Mouse (Mus musculus) midbrain, embryonic 13.5 days (tissue): Measurements from ENCODE around the gene Pdlim1. TPM values are rescaled to one million over a fixed set of nuclear protein-coding genes. Genes with fewer than 3 reads are reported as not detected.

Experiments
- ATAC-seq: fragments of 200-750 bp; cut with Nextera tagmentation; 2 replicates; pipeline ENCODE4 v1.8.0; 2017; ENCODE audit warnings: mild to moderate bottlenecking, moderate TSS enrichment, moderate library complexity
- H3K27ac ChIP-seq: fragments of 300-500 bp; sonication (generic); 2 replicates; pipeline ENCODE4 v1.5.1; 2015; ENCODE audit warnings: inconsistent platforms, mild to moderate bottlenecking, moderate library complexity
- H3K27me3 ChIP-seq: fragments of 300-500 bp; sonication (generic); 2 replicates; pipeline ENCODE4 v1.6.1; 2015; ENCODE audit warnings: mild to moderate bottlenecking, inconsistent platforms
- H3K36me3 ChIP-seq: fragments of 300-500 bp; sonication (generic); 2 replicates; pipeline ENCODE4 v1.6.1; 2015; ENCODE audit warnings: mild to moderate bottlenecking, inconsistent platforms
- H3K4me1 ChIP-seq: fragments of 300-500 bp; sonication (generic); replicated peaks from 2 replicates; pipeline ENCODE4 v1.6.1; 2015; ENCODE audit warnings: inconsistent platforms
- H3K4me2 ChIP-seq: fragments of 300-500 bp; sonication (generic); replicated peaks from 2 replicates; pipeline ENCODE4 v1.6.1; 2015; ENCODE audit warnings: moderate library complexity, mild to moderate bottlenecking, inconsistent platforms
- H3K4me3 ChIP-seq: fragments of 300-500 bp; sonication (generic); replicated peaks from 2 replicates; pipeline ENCODE4 v1.5.1; 2015; ENCODE audit warnings: mild to moderate bottlenecking, inconsistent platforms
- H3K9ac ChIP-seq: fragments of 300-500 bp; sonication (generic); replicated peaks from 2 replicates; pipeline ENCODE4 v1.6.1; 2015; ENCODE audit warnings: mild to moderate bottlenecking, inconsistent platforms
- H3K9me3 ChIP-seq: fragments of 300-500 bp; sonication (generic); 2 replicates; pipeline ENCODE4 v1.6.1; 2016; ENCODE audit warnings: mild to moderate bottlenecking, inconsistent platforms
- WGBS: fragments of 180-500 bp; shearing (Covaris S2); methylation state at CpG from one replicate; pipeline ENCODE4 v1.1.7; 2015; 5-methylcytosine and 5-hydroxymethylcytosine counted together
- polyA plus RNA-seq: library from polyadenylated mRNA; unstranded; fragments of >200 nt; fragmentation: Nextera tagmentation; extraction: Ambion mirVana; gene quantifications from 2 replicates; pipeline ENCODE4 v1.2.1, GENCODE M21; 2015

Gene Pdlim1
- polyA plus RNA-seq, 1 experiment from 2014 or later: 17.7 TPM

DNA sequence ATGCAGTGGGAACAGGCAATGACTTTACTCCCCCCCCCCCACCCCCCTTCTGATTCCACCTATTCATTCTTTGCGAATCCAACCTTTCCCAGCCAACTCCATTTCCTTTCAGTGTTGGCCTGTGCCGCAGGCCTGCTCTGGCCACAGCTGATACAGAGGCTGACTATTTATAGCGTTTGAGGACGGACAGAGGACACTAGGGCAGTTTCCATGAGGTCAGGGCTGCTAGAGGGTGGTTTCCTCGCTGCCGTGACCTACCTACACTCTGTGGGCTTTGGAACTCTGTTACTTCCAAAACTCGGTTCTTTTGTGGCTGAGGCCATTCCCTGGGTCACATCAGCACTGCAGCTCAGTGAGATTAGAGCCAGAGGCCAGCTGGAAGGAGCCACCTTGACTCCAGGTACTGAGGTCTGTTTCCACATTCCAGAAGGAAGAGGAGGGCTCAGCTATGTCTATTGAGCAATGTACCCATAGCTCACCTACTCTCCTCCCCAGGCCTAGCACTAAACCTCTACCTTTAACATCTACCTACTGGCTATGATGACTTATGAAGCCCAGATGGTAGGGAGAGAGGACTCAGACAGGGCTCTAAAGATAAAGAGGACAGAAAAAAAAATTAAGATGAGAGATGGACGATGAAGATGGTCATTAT lies 6.9 kb upstream of the Pdlim1 start:
- Histone ChIP-seq H3K9ac (no peak overlapping the region), H3K9me3 (peaks cover 5% of the 10 kb centered on the region; the same call in 1 of the 2 replicates), H3K36me3 (no peaks in the 10 kb centered on the region), H3K4me1 (no peaks in the 10 kb centered on the region), H3K4me3 (no peak overlapping the region), H3K27ac (no peak overlapping the region), H3K27me3 (no peaks in the 10 kb centered on the region), H3K4me2 (no peak overlapping the region)
- no peak for ATAC-seq
- WGBS: 83% methylated on average over 8 of the region's 8 CpGs

DNA sequence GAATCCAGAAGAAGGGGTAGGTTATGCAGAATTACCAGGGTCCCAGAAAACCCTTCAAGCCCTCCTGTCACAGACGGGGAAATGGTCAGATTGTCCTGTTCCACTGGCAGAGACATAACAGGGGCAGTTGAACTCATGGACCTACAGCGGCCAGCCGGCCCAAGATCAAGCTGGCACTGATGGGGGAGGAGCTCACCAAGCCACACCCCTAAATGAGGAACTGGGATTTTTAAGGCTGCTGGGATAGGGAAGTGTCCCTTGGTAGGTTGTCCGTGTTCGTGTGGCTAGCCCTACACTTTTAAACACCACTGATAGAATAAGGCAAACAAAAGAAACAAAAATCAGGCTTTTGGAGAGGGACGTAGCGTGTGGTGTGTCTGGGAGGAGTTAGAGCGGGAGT lies 5.9 kb upstream of the Pdlim1 start:
- WGBS: 93% methylated on average over 8 of the region's 8 CpGs
- H3K27ac ChIP-seq: no peak overlapping the region
- no peak overlapping the region for H3K4me3 ChIP-seq
- H3K27me3 ChIP-seq: peaks cover 8% of the 10 kb centered on the region
- peaks cover 4% of the 10 kb centered on the region; the same call in 1 of the 2 replicates for H3K9me3 ChIP-seq
- H3K4me2 ChIP-seq: no peak overlapping the region
- ATAC-seq: no peak
- no peaks in the 10 kb centered on the region for H3K36me3 ChIP-seq
- H3K4me1 ChIP-seq: no peaks in the 10 kb centered on the region
- H3K9ac ChIP-seq: no peak overlapping the region

DNA sequence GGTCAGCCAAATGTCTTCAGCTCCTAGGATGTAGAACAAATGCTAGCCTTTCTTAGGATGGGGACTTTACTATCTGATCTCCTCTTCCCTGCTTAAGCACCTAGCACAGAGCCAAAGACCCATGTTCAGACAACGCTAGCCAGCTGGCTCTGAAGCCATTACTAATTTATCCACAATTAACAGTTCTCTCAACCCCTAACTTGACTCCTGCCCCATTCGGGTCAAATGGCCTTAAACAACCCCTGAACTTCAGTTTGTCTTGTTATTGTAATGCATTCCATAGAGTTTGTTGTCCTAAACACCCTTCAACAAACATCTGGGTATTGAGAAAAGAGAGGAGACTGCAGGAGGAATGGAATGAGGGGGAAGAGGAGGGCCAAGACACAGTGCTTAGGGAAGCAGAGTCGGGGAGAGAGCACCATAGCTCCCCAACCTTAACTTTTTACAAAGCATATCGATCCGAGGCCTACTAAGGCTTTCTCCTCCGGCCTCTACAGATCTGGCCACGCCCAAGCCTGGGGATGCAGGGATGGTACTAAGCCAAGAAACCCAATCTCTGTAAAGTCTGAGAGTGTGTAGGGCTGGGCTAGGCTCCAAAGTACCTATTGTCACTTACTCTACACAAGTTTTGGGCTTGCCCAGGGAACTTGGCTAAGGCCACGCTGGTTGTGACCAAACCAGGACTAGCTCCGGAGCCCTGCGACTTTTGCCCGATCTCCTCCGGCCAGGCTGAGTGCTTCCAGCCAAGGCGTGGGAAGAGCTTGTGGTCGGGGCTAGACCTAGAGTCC lies 4.0 kb upstream of the Pdlim1 start:
- ATAC-seq: no peak
- no peak overlapping the region for H3K27ac ChIP-seq
- H3K27me3 ChIP-seq: peaks cover 27% of the 10 kb centered on the region
- H3K9me3 ChIP-seq: no peaks in the 10 kb centered on the region
- H3K4me3 ChIP-seq: no peak overlapping the region
- H3K4me2 ChIP-seq: no peak overlapping the region
- peaks cover 11% of the 10 kb centered on the region for H3K4me1 ChIP-seq
- no peak overlapping the region for H3K9ac ChIP-seq
- 90% methylated on average over 14 of the region's 14 CpGs for WGBS
- no peaks in the 10 kb centered on the region for H3K36me3 ChIP-seq

DNA sequence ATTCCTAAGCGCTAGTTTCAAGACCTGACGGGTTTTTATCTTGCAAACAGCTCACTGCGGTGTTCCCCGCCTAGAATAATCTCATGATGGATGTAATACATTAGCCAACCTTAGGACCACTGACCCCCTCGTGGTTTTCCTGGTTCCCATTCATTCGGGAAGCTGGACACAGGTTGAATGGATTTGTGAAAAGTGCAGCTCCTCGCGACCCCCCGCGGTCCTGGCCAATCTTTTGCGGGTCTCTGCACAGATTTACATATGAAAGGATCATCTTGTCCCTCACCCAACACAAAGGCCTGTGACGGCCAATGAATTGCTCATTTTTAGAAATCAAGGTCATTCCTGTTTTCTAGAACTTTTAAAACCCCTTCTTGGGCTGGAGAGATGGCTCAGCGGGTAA lies 1.0 kb upstream of the Pdlim1 start:
- H3K9ac ChIP-seq: no peak overlapping the region
- no peak overlapping the region for H3K4me2 ChIP-seq
- no peak for ATAC-seq
- no peak overlapping the region for H3K4me3 ChIP-seq
- peaks cover 39% of the 10 kb centered on the region for H3K27me3 ChIP-seq
- no peaks in the 10 kb centered on the region for H3K36me3 ChIP-seq
- no peaks in the 10 kb centered on the region for H3K9me3 ChIP-seq
- no peak overlapping the region for H3K27ac ChIP-seq
- 6% methylated on average over 13 of the region's 13 CpGs for WGBS
- peaks cover 16% of the 10 kb centered on the region for H3K4me1 ChIP-seq

DNA sequence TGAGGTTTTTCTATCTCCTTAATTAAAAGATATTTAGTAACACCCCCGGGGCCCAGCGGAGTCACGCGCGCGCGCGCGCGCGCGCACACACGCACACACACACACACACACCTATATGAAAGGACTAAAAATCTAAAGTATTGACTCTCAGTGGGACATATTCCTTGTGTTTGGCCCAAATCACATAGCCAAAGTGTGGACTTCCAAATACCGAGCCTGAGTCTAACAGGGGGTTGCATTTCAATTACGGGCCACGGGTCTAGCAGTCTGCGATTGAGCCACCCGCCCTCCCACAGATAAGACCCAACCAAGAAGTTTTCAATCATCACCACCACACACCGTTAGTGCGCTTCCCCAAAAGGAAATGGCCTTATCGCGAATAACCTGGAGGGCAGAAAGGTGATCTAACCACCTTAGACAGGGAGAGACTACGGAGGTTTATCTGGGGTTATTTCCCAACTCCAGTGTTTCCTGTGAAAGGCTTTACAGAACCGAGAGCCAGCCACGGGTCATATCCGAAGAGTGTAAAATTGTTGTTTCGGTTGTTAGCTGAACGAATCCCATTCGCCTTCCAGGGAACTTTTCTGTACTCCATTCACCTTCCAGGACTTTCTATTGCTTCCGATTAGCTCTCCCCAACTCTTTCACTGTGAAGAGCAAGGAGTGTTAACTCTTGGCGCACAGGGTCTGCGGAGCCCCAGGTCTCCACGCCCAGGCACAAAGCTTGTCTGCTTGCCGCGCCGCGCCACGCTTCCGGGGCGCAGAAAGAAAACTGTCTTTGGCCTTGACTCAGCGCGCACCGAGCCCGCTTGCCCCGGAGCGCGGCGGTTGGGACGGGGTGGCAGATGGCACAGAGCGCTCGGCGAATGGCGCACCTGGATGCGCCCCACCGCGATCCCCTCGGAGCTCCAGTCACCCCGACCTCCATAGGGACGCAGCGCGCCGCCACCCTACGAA lies 1.0 kb downstream of the Pdlim1 start:
- peak overlapping the region; percentile 50 for H3K4me3 ChIP-seq
- no peak overlapping the region for H3K27ac ChIP-seq
- ATAC-seq: peak; percentile 57
- H3K4me2 ChIP-seq: peak overlapping the region; percentile 79
- H3K9me3 ChIP-seq: no peaks in the 10 kb centered on the region
- peaks cover 39% of the 10 kb centered on the region for H3K27me3 ChIP-seq
- H3K36me3 ChIP-seq: no peaks in the 10 kb centered on the region
- 8% methylated on average over 63 of the region's 63 CpGs for WGBS
- H3K9ac ChIP-seq: peak overlapping the region; percentile 56; the same call in 1 of the 2 replicates
- H3K4me1 ChIP-seq: peaks cover 16% of the 10 kb centered on the region

DNA sequence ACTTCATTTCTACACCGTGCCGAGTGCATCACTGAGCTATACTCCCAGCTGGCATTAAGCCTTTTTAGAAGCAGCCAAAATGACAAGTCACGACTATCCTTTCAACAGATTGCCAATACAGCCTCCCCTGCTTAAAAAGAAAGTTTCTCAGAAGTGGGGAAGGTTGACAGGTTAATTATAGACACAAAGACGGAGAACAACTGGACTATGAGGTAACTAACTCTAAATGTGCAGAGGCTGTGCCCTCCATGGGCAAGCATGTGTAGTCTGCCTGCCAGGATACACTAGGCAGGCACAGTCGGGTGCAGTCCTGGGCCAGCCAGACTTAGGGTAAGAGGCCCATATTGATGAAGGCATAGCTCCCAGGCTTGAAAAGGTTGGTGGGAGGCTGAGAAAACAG lies 2.1 kb downstream of the Pdlim1 start:
- H3K36me3 ChIP-seq: no peaks in the 10 kb centered on the region
- H3K9ac ChIP-seq: no peak overlapping the region
- peaks cover 16% of the 10 kb centered on the region for H3K4me1 ChIP-seq
- H3K27ac ChIP-seq: no peak overlapping the region
- H3K9me3 ChIP-seq: no peaks in the 10 kb centered on the region
- ATAC-seq: no peak
- WGBS: 69% methylated on average over 5 of the region's 5 CpGs
- peaks cover 39% of the 10 kb centered on the region for H3K27me3 ChIP-seq
- no peak overlapping the region for H3K4me2 ChIP-seq
- no peak overlapping the region for H3K4me3 ChIP-seq

DNA sequence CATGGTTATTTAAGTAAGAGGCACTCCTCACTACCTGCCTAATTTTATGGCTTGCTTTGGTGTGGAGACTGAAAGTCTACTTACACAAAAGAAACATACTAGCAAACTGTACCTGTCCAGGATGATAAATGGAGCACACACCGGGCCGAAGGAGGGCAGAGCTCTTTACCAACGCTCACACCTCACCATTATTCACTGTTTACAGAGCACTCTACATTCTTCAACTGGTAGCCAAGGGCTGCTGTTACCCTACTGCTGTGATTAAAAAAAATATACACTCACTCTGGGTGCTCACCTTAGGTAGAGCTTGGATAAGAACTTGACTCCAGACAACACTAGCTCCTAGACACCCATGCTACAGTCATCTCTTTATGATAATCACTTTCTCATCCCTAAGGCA lies 3.1 kb downstream of the Pdlim1 start:
- Histone ChIP-seq H3K27ac (no peak overlapping the region), H3K9ac (no peak overlapping the region), H3K9me3 (no peaks in the 10 kb centered on the region), H3K4me2 (no peak overlapping the region), H3K4me3 (no peak overlapping the region), H3K27me3 (peaks cover 39% of the 10 kb centered on the region), H3K4me1 (peaks cover 16% of the 10 kb centered on the region), H3K36me3 (no peaks in the 10 kb centered on the region)
- 93% methylated on average over 3 of the region's 3 CpGs for WGBS
- no peak for ATAC-seq

DNA sequence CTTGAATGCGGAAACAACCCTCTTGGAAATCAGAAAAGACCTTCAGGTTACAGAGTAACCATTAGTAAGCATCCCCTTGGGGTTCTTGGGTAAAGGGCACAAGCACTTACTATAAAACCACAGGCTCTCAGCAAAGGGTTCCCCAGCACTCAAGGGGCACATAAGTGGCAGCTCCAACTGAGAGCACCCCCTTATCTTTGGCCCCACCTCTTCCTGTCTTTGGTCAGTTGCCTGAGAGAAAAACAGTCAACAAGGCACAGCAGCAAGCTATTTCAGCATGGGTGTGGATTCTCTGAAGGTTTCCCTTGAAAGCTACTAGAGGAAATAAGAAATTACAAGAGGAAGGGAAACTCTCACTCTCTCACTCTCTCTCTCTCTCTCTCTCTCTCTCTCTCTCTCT lies 4.3 kb downstream of the Pdlim1 start:
- Histone ChIP-seq H3K27ac (no peak overlapping the region), H3K4me1 (peaks cover 16% of the 10 kb centered on the region), H3K4me2 (no peak overlapping the region), H3K36me3 (no peaks in the 10 kb centered on the region), H3K9ac (no peak overlapping the region), H3K9me3 (no peaks in the 10 kb centered on the region), H3K4me3 (no peak overlapping the region), H3K27me3 (peaks cover 30% of the 10 kb centered on the region)
- 97% methylated on average over 1 of the region's 1 CpGs for WGBS
- no peak for ATAC-seq

DNA sequence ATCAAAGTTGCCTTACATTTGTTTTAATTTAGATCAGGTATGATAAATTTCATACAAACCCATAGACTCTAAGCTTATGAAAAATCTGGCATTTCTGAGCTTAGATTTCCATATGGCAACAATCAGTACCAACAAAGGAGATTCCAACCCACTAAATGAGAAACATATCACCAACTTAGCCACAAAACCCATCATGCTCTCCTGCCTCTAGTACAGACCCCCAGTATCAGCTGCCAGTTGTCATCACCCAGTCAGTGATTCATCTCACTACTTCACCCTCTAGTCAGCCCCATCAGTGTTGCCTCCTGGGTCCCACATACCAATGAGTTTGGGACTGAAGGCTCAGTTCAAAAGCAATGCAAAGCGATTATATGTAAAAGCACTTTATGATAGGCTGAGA lies 12.2 kb downstream of the Pdlim1 start:
- no peak overlapping the region for H3K9ac ChIP-seq
- no peak overlapping the region for H3K4me3 ChIP-seq
- H3K36me3 ChIP-seq: no peaks in the 10 kb centered on the region
- H3K9me3 ChIP-seq: no peaks in the 10 kb centered on the region
- H3K27me3 ChIP-seq: no peaks in the 10 kb centered on the region
- no peak overlapping the region for H3K4me2 ChIP-seq
- H3K27ac ChIP-seq: no peak overlapping the region
- 90% methylated on average over 1 of the region's 1 CpGs for WGBS
- no peaks in the 10 kb centered on the region for H3K4me1 ChIP-seq
- no peak for ATAC-seq

DNA sequence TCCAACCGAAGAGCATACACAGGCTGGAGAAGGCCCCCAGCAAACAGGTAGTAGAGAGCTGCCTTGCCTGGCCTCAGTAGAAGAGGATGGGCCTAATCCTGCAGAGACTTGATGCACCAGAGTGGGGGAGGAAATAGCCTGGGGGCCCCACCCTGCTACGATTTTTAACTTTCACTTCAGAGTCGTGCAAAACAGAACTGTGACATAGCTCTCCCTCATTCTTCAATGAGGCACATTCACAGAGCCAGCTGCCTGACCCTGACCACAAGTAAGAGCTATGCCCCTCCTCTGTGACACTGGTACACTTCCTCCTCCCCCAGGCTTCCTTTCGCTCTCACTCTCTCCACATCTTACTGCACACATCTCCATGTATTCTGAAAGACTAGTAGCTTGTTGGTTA lies 14.2 kb downstream of the Pdlim1 start:
- Histone ChIP-seq H3K9ac (no peak overlapping the region), H3K4me1 (no peaks in the 10 kb centered on the region), H3K9me3 (no peaks in the 10 kb centered on the region), H3K4me3 (no peak overlapping the region), H3K27me3 (no peaks in the 10 kb centered on the region), H3K36me3 (no peaks in the 10 kb centered on the region), H3K27ac (no peak overlapping the region), H3K4me2 (no peak overlapping the region)
- 70% methylated on average over 4 of the region's 4 CpGs for WGBS
- no peak for ATAC-seq

DNA sequence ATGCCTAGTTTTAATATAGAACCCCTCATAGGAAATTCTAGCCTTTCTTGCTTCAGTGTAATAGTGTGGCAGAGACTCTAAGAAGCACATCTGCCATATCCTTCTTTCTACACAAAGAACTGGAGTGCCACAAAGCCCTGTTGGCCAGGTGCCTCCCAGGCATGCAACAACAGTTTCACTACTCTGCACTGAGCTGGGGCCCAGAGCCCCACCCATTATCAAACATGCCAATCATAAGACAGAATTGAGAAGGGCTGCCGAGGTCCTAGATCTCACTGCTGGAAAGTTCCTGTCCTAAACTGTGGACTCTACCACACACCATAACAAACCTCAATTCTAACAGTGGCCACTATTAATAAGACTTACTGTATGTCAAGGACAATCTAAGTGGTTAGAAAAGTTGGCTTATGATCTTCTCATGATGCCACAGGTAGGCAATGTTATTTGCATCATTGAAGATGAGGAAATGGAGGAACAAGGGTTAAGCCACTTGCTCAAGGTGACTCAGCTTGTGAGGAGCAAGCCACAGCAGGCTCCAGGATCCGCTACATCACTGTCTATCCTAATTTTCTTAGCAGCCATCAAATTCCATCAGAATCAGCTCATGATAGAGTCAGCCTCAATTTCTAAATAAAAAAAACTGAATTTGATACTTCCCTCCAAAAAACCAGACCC lies 15.1 kb downstream of the Pdlim1 start:
- ATAC-seq: no peak
- WGBS: 79% methylated on average over 2 of the region's 2 CpGs
- H3K4me1 ChIP-seq: no peaks in the 10 kb centered on the region
- H3K9me3 ChIP-seq: no peaks in the 10 kb centered on the region
- H3K27ac ChIP-seq: no peak overlapping the region
- H3K27me3 ChIP-seq: no peaks in the 10 kb centered on the region
- H3K4me3 ChIP-seq: no peak overlapping the region
- no peaks in the 10 kb centered on the region for H3K36me3 ChIP-seq
- no peak overlapping the region for H3K9ac ChIP-seq
- no peak overlapping the region for H3K4me2 ChIP-seq
